Mouse (Mus musculus) bone marrow, adult 2 months (tissue): ENCODE data around the gene Pawr.

Experiments
- CTCF ChIP-seq: fragments of 200-500 bp; IDR thresholded peaks from 2 replicates; pipeline ENCODE4 v1.5.1; 2011; ENCODE audit warnings: low read length, control low read depth; ENCODE audit not compliant: control insufficient read depth, insufficient read depth
- POLR2A ChIP-seq: fragments of 200-500 bp; IDR thresholded peaks from 2 replicates; pipeline ENCODE4 v1.6.1; 2011; ENCODE audit warnings: low read depth, mild to moderate bottlenecking, control low read depth, low read length, borderline replicate concordance; ENCODE audit not compliant: control insufficient read depth

DNA sequence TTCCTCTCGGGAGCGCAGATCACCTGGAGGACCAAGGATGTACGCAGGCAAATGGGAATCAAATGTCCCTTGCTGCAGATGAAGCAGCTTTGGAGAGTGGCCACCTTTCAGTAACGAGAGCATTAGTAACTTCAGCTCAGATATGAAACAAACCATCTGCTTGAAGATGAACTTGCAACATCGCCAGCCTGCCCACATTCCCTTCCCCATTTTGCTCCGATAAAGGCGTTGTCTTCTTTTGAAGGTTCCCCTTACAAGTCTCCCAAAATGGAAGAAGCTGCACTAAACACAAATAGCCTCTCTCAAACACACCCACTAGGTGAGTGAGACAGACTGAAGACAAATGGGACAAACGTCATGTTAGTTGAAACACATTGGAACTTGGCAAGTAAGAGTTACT is 119.6 kb downstream of the Pawr start:
- no peak for TF ChIP-seq POLR2A
- TF ChIP-seq CTCF: no peak
